Mouse (Mus musculus): ENCODE results near the gene Olfr139.

Gene Olfr139

GRCm38 (mm10) chr11:74056451-74056850 lies at the start of gene Olfr139, which contains the start of gene Olfr399:
Gene Olfr139 (minus strand): TSS chr11:74056551.
Gene Olfr399 (minus strand): TSS chr11:74056615.
- DNase-seq = no peak

- DNase-seq = no peak
Observed at GRCm38 (mm10) chr11:74105066-74105465, 48.7 kb upstream of the Olfr139 start.

GRCm38 (mm10) chr11:74101507-74101906 lies 45.2 kb upstream of the Olfr139 start:
- no peak for DNase-seq

GRCm38 (mm10) chr11:74100724-74101123 lies 44.4 kb upstream of the Olfr139 start:
- no peak for DNase-seq

- DNase-seq = no peak
Observed at GRCm38 (mm10) chr11:74069655-74070054, 13.3 kb upstream of the Olfr139 start, which contains the start of gene Zfp616. Gene Zfp616 (plus strand): TSS chr11:74069955.

- no peak for DNase-seq
Observed at GRCm38 (mm10) chr11:74051347-74051746, 5.0 kb downstream of the Olfr139 start.
